Mouse (Mus musculus): ENCODE measurements around the gene Gprc5b.

Gene Gprc5b

GRCm38 (mm10) chr7:118992623-118993405, 2.2 kb downstream of the Gprc5b start:
- in situ Hi-C loops (cut with MboI; ENCODE audit: low pct_unique_long_range_greater_than_20kb in 1 of 2, low sequenced_read_pairs in 2 of 2, unreplicated experiment in 1 of 2) = loop anchor here (10.0 kb wide), 4 partner anchors 108 to 238 kb away; partner anchors contain the start of genes Iqck (in 2 of the 2) and Knop1 (in 2 of the 2)

- in situ Hi-C loops (cut with MboI; ENCODE audit: low pct_unique_long_range_greater_than_20kb in 1 of 2, low sequenced_read_pairs in 2 of 2, unreplicated experiment in 1 of 2) = loop anchor here (10.0 kb wide), 4 partner anchors 107 to 237 kb away; partner anchors contain the start of genes Iqck (in 2 of the 2) and Knop1 (in 2 of the 2)
These were observed 2.9 kb downstream of the Gprc5b start for GRCm38 (mm10) chr7:118992080-118992560.

GRCm38 (mm10) chr7:118991341-118991884, 3.6 kb downstream of the Gprc5b start:
- in situ Hi-C loops (cut with MboI; ENCODE audit: low pct_unique_long_range_greater_than_20kb in 1 of 2, low sequenced_read_pairs in 2 of 2, unreplicated experiment in 1 of 2) = loop anchor here (10.0 kb wide), 4 partner anchors 107 to 237 kb away; partner anchors contain the start of genes Iqck (in 2 of the 2) and Knop1 (in 2 of the 2)

GRCm38 (mm10) chr7:118990282-118990681, 4.7 kb downstream of the Gprc5b start:
- in situ Hi-C loops (cut with MboI; ENCODE audit: low pct_unique_long_range_greater_than_20kb in 1 of 2, low sequenced_read_pairs in 2 of 2, unreplicated experiment in 1 of 2) = loop anchor here (10.0 kb wide), 4 partner anchors 105 to 235 kb away; partner anchors contain the start of genes Iqck (in 2 of the 2) and Knop1 (in 2 of the 2)

- in situ Hi-C loops (cut with MboI; ENCODE audit: low pct_unique_long_range_greater_than_20kb in 1 of 2, low sequenced_read_pairs in 2 of 2, unreplicated experiment in 1 of 2) = no loop called here
These were observed 5.6 kb downstream of the Gprc5b start for GRCm38 (mm10) chr7:118989275-118989856.

GRCm38 (mm10) chr7:118986369-118986768, 8.6 kb downstream of the Gprc5b start:
- in situ Hi-C loops (cut with MboI; ENCODE audit: low pct_unique_long_range_greater_than_20kb in 1 of 2, low sequenced_read_pairs in 2 of 2, unreplicated experiment in 1 of 2) = no loop called here

- in situ Hi-C loops (cut with MboI; ENCODE audit: low pct_unique_long_range_greater_than_20kb in 1 of 2, low sequenced_read_pairs in 2 of 2, unreplicated experiment in 1 of 2) = no loop called here
These were observed 9.2 kb downstream of the Gprc5b start for GRCm38 (mm10) chr7:118985786-118986185.

- in situ Hi-C loops (cut with MboI; ENCODE audit: low pct_unique_long_range_greater_than_20kb in 1 of 2, low sequenced_read_pairs in 2 of 2, unreplicated experiment in 1 of 2) = no loop called here
These were observed 11.1 kb downstream of the Gprc5b start for GRCm38 (mm10) chr7:118983961-118984360.

GRCm38 (mm10) chr7:118982586-118982985, 12.4 kb downstream of the Gprc5b start:
- in situ Hi-C loops (cut with MboI; ENCODE audit: low pct_unique_long_range_greater_than_20kb in 1 of 2, low sequenced_read_pairs in 2 of 2, unreplicated experiment in 1 of 2) = no loop called here

GRCm38 (mm10) chr7:118981831-118982230, 13.2 kb downstream of the Gprc5b start:
- in situ Hi-C loops (cut with MboI; ENCODE audit: low pct_unique_long_range_greater_than_20kb in 1 of 2, low sequenced_read_pairs in 2 of 2, unreplicated experiment in 1 of 2) = no loop called here

GRCm38 (mm10) chr7:118981346-118981745, 13.7 kb downstream of the Gprc5b start:
- in situ Hi-C loops (cut with MboI; ENCODE audit: low pct_unique_long_range_greater_than_20kb in 1 of 2, low sequenced_read_pairs in 2 of 2, unreplicated experiment in 1 of 2) = no loop called here

- in situ Hi-C loops (cut with MboI; ENCODE audit: low pct_unique_long_range_greater_than_20kb in 1 of 2, low sequenced_read_pairs in 2 of 2, unreplicated experiment in 1 of 2) = no loop called here
These were observed 15.3 kb downstream of the Gprc5b start for GRCm38 (mm10) chr7:118979708-118980107.

- in situ Hi-C loops (cut with MboI; ENCODE audit: low pct_unique_long_range_greater_than_20kb in 1 of 2, low sequenced_read_pairs in 2 of 2, unreplicated experiment in 1 of 2) = no loop called here
These were observed 15.9 kb downstream of the Gprc5b start for GRCm38 (mm10) chr7:118979121-118979520.

- in situ Hi-C loops (cut with MboI; ENCODE audit: low pct_unique_long_range_greater_than_20kb in 1 of 2, low sequenced_read_pairs in 2 of 2, unreplicated experiment in 1 of 2) = no loop called here
These were observed 17.9 kb downstream of the Gprc5b start for GRCm38 (mm10) chr7:118977167-118977543.

GRCm38 (mm10) chr7:118976414-118977166, 18.4 kb downstream of the Gprc5b start:
- in situ Hi-C loops (cut with MboI; ENCODE audit: low pct_unique_long_range_greater_than_20kb in 1 of 2, low sequenced_read_pairs in 2 of 2, unreplicated experiment in 1 of 2) = no loop called here

- in situ Hi-C loops (cut with MboI; ENCODE audit: low pct_unique_long_range_greater_than_20kb in 1 of 2, low sequenced_read_pairs in 2 of 2, unreplicated experiment in 1 of 2) = no loop called here
These were observed 19.2 kb downstream of the Gprc5b start for GRCm38 (mm10) chr7:118975837-118976236.

- in situ Hi-C loops (cut with MboI; ENCODE audit: low pct_unique_long_range_greater_than_20kb in 1 of 2, low sequenced_read_pairs in 2 of 2, unreplicated experiment in 1 of 2) = no loop called here
These were observed 21.6 kb downstream of the Gprc5b start for GRCm38 (mm10) chr7:118973377-118973776.

- in situ Hi-C loops (cut with MboI; ENCODE audit: low pct_unique_long_range_greater_than_20kb in 1 of 2, low sequenced_read_pairs in 2 of 2, unreplicated experiment in 1 of 2) = no loop called here
These were observed 22.7 kb downstream of the Gprc5b start for GRCm38 (mm10) chr7:118972306-118972705.
